Comparison of ENCODE assay signal across 8 mouse cellular contexts in genomic region chr14:120660321-120660781, GRCm38 (mm10).
DNase-seq lines count a peak whose midpoint lies in the region; ATAC-seq and TF ChIP-seq lines count a peak whose summit lies in the region.

No protein-coding gene starts in this region.

- H3K27ac ChIP-seq in hindbrain, postnatal 0 days = no peak overlapping the region
- H3K27ac ChIP-seq in hindbrain, embryonic 12.5 days = no peak overlapping the region

- TF ChIP-seq POLR2A in brain, embryonic 14.5 days (IDR thresholded peaks at IDR 0.05; ENCODE audit: borderline replicate concordance, extremely low read depth, insufficient read depth, insufficient read length, poor library complexity, severe bottlenecking) = no peak

- no peak overlapping the region for H3K4me2 ChIP-seq in hindbrain, postnatal 0 days (ENCODE audit: low read depth, low read length)
- H3K4me2 ChIP-seq in hindbrain, embryonic 12.5 days (replicated peaks) = no peak overlapping the region

- 70% methylated on average over 6 of the region's 6 CpGs for WGBS in hindbrain, postnatal 0 days
- WGBS in hindbrain, embryonic 12.5 days = 68% methylated on average over 6 of the region's 6 CpGs

- H3K36me3 ChIP-seq in hindbrain, postnatal 0 days (ENCODE audit: insufficient read depth, low read length) = no peaks in the 10 kb centered on the region
- H3K36me3 ChIP-seq in hindbrain, embryonic 12.5 days = no peaks in the 10 kb centered on the region

- H3K4me1 ChIP-seq in hindbrain, postnatal 0 days (ENCODE audit: insufficient read depth, low read length) = no peaks in the 10 kb centered on the region
- H3K4me1 ChIP-seq in hindbrain, embryonic 12.5 days = no peaks in the 10 kb centered on the region

- peak; percentile 16 for DNase-seq in hindbrain, postnatal 0 days (ENCODE audit: low spot score)
- peak; percentile 14 for DNase-seq in brain, embryonic 14.5 days (ENCODE audit: low read depth)
- DNase-seq in gastrocnemius, postnatal 10 days = peak; percentile 37
- peak; percentile 16 for DNase-seq in layer of hippocampus, adult 9-10 months (ENCODE audit: low spot score)
- peak; percentile 73 for DNase-seq in lung, postnatal 14 days
- no peak for DNase-seq in spleen, postnatal 36 days (ENCODE audit: low spot score in 2 of 2)

- H3K4me3 ChIP-seq in hindbrain, postnatal 0 days (ENCODE audit: low read length) = no peak overlapping the region
- no peak overlapping the region for H3K4me3 ChIP-seq in hindbrain, embryonic 12.5 days

- no peak for ATAC-seq in hindbrain, postnatal 0 days
- no peak for ATAC-seq in hindbrain, embryonic 12.5 days (ENCODE audit: low FRiP score)
- ATAC-seq in monocyte, adult 5-6 weeks (replicated peaks; ENCODE audit: insufficient number of reproducible peaks, low FRiP score, low TSS enrichment, poor library complexity, severe bottlenecking) = no peak

- no peaks in the 10 kb centered on the region for H3K27me3 ChIP-seq in hindbrain, postnatal 0 days (ENCODE audit: insufficient read depth, low read length)
- H3K27me3 ChIP-seq in hindbrain, embryonic 12.5 days = no peaks in the 10 kb centered on the region

- no peaks in the 10 kb centered on the region for H3K9me3 ChIP-seq in hindbrain, postnatal 0 days (ENCODE audit: low read length)
- no peaks in the 10 kb centered on the region for H3K9me3 ChIP-seq in hindbrain, embryonic 12.5 days (replicated peaks)

- no peak overlapping the region for H3K9ac ChIP-seq in hindbrain, postnatal 0 days (replicated peaks; ENCODE audit: low read length)
- H3K9ac ChIP-seq in hindbrain, embryonic 12.5 days = no peak overlapping the region

- peak; percentile 46 for TF ChIP-seq CTCF in hindbrain, postnatal 0 days (IDR thresholded peaks at IDR 0.05; ENCODE audit: low read depth)
- peak; percentile 31; the same call in 1 of the 2 replicates for TF ChIP-seq CTCF in brain, embryonic 14.5 days (IDR thresholded peaks at IDR 0.05; ENCODE audit: borderline replicate concordance, extremely low read depth, insufficient read depth, insufficient read length)

Comparison
In these comparisons a context has a peak if more than half of its experiments do, and no peak if none do; other contexts are left out.
1. DNase-seq: peak in hindbrain, postnatal 0 days (single experiment), brain, embryonic 14.5 days (single experiment), gastrocnemius, postnatal 10 days (single experiment), layer of hippocampus, adult 9-10 months (single experiment) and lung, postnatal 14 days (single experiment); none in spleen, postnatal 36 days (0 of 2).